Mouse (Mus musculus) urinary bladder, postnatal 10 days (tissue): Measurements from ENCODE around the gene Ostc.

Experiments
- DNase-seq: peaks from one replicate; pipeline ENCODE4 v3.0.0; 2022; ENCODE audit warnings: low spot score

Ostc gene

DNA sequence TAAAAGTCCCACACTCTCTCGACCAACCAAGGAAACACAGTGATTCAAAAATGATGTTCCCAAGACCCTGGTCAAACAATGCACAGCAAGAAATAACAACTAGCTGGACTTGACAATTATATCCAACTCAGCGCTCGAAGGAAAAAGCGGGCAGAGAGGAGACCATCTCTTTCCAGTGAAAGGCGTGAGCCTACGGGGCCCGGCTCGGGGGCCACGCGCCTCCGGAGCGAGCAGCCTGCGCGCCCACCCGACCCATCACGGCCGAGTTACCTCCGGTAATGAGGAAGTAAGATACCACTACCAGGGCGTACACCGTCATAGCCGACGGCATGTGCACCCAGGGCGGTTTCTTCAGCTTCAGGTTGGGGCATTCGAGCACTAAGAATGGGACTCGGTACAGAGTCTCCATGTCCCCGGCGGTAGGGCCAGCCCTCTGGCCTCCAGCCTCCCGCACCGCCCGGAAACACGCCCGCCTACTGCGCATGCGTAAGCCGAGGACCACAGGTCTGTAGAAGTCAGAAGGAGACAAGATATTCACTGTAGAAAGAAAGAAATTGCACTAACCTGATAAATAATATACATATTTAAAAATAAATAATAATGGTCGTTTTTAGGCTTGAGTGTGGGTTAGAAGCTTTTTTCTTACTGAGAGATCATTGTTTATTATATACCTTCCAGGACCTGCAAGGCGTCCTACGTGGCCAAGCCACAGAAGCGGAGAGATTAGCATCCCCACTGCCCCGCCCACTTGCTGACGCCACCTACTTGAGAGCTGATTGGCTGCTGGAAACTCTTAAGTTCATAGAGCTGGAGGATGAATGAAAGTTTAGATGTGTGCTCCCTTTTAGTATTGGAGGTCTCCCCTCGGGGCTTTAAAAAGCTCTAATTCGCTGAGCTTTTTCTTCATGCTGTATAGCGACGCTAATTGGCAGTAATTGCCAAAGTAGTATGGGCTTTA, at the start of gene Ostc:
Ostc (minus strand) TSS at position 478 of the 958 bp plus-strand sequence.
- DNase-seq, result peak; percentile 92

DNA sequence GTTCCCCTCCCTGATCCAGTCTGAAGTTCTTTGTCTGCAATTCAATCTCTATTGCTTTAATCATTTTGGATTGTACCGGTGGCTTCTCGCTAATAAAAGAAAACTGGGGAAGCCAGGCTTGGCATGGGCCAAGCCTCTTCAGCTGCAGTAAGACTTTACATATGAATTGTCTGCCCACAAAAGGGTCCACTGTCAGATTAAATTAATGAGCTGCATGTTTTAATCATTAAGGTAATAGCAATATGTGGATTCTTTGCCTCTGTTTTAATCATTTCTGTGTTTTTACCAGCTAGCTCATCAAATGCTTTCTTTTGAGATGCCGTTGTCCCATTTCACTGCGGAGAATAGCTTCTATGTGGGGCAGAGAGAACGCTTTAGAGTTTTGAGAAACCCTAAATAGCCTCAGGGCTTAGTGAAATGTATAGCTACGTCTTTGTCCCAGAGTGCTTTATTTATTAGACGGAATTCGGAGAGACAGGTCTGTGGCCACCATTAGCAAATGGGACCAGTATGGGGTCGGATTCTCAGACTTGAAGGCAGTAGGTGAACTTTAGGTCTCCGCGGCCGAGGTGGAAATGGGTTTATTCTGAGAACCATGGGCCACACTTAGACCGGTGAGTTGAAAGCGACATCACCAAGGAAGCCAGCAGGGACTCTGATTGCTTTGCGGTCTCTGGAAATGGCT, 49.1 kb upstream of the Ostc start:
- DNase-seq, result no peak

DNA sequence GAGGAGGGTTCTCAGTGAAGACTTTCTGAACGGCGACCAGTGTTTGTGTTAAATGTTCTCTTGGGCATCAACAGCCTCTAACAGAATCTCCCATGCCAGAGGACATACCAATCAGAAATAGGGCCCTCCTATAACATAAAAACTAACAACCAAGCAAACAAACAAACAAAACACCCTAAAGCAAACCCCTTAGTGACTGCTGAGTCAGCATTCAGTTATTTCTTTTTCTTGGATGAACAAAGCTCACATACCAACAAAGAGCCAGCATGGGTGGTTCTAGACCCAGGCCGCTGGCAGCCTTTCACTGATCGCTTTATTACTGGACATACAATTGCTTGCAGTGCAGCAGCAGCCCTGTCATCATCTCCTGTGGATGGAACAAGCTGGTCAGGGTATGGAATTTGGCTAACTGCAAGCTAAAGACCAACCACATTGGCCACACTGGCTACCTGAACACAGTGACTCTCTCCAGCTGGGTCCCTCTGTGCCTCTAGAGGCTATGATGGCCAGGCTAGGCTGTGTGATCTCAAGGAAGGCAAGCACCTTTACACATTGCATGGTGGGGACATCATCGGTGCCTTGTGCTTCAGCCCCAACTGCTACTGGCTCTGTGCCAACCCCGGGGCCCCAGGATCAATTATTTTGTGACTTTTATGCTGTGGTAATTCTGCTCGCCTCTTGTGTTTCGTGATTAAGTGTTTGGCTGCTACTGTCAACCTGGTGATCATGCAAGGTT, 48.0 kb upstream of the Ostc start:
- no peak for DNase-seq

DNA sequence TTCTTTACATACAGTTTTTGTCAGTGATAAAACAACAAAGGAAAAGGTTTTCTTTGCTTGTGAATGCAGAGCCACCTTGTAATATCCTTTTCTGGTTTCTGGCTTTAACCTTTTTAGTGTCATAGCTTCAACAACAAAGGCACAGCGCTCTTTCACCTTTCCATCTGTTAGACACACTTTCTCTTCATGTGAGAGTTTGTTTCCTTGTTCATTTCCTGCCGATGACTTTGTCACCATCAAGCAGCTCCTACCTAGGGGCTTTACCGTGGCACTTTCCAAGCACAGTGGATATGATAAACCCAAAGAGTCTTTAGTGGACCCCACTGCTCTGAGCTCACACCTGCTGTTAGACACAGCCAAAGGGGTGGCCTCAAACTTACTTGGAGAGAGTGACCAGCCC, 40.0 kb upstream of the Ostc start:
- no peak for DNase-seq

DNA sequence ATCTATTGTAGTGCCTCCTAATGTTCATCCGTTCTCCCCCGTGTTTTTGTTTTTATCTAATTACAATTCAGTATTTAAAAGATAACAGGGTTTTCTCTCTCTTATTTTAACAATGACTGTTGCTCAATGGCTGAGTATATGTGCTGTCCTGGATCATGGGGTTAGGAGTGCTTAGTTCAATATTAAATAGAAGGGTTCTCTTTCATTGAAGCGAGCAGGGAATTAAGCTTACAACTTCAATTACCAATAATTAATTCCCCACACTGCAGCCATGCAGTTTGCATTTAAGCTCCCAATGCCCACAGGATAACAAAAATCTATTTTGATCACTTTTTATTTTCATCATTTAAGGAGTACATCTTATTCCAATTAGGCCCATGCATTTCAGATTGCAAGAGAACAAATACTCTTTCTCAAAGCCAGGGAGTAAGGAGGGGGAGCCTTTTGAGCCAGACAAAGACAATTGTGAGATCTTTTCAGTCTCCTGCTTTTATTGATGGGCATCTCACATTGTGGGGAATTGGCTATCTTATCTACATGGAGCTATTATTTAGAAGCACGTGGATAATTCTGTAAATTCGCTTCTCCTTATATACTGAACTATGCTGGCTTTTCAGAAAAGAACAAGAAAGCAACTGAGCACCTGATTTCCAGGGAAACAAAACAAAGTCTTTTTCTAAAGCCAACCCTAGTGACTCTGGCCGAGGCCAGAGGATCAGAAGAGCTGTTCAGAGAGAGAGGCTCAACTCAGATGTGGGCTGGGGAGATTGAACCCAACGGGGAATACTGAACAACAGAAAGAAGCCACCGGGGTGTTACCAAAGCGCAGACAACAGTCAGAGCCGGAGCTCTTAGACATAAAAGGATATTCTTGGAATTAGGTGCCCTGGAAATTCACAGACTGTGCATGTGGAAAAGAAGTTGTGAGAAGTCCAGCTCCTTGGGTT, 37.7 kb upstream of the Ostc start:
- DNase-seq, result no peak

DNA sequence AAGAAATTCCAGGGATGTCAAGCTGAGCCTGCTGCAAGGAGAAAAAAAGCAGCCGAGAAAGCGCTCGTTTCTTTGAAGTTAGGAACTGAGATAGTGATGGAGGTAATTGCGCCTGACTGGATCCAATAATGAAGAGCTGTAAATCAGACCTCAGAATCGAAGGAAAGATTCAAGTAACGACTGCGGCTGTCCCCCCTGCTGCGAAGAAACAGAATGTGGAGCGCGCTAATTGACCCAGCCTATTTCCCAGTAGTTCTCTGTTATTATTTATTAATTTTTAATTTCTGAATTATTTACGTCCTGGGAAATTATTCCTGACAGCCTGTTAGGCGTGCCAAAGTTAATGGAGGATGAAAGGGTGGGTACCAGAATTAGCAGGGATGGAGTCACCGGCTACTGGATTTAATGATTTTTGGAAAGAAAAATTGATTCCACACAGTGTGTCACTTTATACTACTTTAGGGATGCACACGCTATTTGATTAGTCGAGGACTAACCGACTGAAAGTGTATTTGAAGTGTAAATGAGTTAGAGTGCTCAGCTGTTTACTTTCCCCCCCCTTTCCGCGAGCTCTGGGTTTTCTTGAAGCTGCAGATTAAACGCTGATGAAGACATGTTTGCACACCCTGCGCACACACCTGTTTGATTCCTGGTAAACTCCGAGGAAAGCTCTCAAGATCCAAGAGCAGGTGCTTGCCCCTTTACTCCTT, 28.6 kb upstream of the Ostc start:
- DNase-seq, result no peak

DNA sequence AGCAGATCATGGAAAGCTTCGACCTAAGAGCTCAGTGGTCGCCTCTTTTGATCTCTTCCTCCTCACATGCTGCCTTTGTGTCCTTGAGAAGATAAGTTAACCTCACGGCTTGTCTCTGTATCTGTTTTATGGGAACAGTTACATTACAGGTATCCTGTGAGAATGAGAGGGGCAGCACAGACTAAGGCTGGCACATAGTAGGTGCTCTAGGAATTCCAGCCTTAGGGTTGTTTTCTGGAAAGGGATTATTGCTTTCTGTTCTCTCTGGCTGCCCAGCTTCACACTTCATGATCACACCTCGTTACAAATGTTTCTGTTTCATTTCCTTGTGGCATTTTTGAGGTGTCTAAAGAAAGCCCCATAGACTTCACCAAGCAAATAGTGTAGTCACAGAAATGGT, 27.5 kb upstream of the Ostc start:
- DNase-seq, result no peak

DNA sequence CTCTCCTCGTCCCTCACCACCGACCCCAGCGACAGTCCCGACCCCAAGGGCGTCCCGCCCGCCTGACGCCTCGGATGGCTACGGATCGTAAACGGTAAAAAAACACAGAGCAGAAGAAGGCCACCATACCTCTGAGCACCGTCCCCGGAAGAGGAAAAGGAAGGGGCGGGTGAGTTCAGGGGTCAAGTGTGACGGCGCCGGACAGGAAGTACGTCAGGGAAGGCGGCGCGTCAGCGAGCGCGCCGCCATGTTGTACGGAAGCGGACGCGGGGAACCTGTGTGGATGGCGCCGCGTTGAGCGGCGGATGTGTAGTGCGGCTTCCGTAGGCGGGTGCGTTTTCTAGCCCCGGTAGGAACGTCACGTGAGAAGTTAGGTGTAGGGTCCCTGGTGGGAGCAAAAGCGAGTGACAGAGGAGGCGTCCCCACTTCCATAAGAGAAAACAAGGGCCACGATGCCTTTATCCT, 21.0 kb upstream of the Ostc start, which contains the start of gene Rpl34:
Rpl34 (minus strand) TSS at position 210 of the 465 bp plus-strand sequence.
- DNase-seq, result peak; percentile 71

DNA sequence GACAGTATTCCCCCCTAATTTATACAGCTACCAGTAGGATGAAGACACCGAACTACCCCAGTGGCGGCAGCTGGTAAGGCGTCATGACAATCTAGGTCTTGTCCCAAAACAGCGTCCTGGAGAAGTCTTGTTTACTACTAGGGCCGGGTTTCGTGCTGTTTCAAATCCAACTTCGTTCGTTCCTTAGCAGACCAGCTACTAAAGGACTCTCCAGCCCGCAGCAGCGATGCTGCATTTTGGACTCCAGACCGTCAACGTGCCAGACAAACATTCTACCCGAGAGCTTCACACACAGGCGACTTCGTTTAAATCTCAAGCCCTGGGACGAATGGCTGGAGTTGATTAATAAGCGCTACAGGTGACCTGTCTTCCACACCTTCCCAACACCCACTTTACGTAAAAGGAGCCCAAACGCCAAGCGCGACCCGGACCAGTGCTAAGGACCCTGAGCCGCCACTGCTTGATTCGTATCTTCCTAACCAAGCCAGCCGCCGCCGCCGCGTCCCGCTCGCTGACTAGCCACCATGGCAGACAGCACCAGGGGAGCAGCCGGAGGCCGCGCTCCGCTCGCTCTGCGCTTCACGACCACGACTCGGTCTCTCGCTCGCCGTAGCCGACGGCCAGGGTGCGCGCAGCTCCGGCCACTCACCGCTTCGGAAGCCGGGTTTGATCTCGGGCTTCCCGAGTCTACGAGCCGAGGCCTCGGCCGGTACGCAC, 20.4 kb upstream of the Ostc start:
- DNase-seq, result no peak

DNA sequence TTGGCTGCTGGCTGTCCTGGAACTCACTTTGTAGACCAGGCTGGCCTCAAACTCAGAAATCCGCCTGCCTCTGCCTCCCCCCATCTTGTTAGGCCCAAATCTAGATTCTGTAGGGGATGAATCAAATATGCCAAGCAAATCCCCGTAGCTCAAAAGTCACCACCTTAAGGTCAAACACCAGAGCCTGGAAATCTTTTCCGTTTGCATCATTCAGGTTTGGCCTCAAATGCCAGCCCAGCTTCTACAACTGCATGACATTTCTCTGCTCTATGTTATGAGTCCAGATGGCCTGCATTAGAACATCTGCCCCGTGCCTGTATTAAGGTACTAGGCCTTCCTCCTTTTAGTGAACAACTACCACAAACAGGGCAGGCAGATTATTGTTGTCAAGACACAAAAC, 18.4 kb upstream of the Ostc start:
- no peak for DNase-seq

DNA sequence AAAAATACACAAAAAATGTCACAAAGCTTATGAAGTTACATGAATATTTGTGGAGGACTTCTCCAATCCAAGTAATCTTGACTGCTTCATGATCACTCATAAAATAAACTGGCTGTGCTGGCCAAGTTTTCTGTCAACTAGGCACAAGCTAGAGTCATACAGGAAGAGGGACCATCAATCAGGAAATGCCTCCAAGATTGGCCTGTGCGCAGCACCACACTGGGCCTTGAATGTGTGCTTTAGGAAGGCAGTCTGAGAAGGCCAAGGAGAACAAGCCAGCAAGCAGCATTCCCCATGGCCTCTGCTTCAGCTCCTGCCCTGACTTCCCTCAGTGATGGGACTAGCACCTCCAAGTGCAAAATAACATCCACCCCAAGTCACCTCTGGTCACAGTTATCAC, 17.8 kb upstream of the Ostc start:
- DNase-seq, result no peak

DNA sequence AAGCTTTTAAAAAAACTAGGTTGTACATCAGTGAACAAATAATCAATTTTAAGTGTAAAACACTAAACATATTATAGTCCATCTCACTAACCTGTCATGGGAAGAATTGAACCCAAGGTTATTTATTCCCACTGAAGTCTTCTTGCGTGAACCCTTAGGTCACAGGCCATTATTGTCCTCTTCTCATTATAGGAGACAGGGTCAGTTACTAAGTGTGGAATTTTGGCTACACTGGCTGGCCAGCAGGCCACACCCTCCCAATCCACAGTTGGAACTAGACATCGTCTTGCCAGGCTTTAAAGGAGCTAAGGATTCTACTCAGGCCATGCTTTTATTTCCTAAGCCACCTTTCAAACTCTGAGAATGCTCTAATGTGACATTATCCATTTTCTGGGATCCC, 16.5 kb upstream of the Ostc start:
- no peak for DNase-seq

DNA sequence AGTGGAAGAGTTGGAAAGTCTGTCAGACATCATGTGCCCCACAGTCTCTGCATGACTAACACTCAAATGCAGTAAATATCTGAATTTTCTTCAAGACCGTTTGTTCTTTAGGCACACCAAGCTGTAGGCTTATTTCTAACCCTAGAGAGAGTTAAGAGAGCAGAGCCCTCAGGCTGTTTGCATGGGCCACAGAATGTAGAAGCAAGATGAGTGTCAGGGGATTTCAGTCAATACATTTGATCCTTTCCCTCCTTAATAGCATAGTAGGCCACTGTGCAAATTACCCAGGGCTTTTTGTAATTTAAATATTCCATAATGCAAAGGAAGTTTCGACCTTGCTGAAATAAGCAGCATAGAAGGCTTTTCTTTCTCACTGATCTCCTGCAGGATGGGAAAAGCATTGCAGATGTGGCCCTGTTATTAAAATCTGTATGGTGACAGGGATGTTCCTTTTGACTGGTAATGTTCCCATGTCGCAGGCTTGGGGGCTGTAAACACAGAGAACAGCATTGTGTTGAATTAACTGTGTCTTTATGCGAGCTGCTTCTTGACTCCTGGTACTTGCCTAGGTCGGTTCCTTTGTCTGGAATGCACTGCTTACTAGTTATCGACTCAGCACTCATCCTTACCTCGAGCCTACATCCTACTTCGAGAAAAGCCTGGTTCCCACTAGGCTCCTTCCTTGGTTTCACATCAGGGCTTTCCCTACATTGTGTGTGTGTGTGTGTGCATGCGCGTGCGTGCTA, 13.7 kb upstream of the Ostc start:
- no peak for DNase-seq

DNA sequence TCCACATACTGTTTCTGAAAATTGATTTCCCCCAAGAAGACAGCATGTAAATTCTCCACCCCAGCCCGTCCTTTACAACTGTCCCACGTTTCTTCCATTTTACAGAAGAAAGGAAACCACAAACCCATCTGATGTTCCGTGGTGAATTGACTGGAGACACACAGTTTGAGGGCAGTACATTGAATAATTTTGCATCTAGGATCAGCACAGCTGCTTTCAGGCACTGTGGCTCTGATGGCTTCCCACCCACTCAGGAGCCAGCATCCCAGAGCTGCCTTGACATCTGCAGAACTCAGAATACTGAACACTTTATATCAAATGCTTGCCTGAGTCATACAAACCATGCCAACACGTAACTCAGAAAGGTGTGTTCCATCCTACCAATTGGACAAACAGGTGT, 11.0 kb upstream of the Ostc start:
- no peak for DNase-seq

DNA sequence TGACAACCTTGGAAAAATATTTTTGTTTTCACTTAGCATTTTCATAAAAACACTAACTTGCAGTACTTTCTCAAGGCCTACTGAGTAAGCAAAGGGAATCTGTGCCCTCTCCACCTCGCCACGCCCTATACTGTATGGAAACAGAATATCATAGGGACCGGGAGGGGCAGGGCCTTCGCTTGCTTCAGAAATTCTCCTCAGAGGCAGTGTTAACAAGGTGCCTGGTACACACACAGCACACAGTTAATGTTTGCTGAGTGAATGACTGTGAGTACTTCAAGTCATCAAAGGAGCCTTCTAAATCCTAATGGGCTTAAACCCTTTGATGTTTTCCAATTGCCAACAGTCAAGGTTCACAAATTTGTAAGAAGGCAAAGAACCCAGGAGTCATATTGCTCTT, 9.6 kb upstream of the Ostc start:
- DNase-seq, result no peak

DNA sequence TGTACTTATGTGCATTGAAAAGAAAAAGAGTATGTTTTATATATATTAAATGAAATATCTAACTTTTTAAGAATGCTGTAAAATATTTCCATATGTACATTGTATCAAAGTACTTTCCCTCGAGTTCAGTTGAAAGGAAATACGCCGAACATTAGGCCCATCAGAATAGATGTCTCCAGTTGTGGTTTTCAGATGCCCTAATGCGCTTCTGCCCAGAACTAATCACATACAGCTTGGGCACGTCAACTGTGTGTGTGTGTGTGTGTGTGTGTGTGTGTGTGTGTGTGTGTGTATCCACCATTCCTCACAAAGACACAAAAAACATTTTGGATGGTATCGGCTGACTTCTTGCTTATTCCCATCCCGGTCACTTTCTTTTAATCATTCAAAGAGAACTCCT, 7.3 kb upstream of the Ostc start:
- no peak for DNase-seq

DNA sequence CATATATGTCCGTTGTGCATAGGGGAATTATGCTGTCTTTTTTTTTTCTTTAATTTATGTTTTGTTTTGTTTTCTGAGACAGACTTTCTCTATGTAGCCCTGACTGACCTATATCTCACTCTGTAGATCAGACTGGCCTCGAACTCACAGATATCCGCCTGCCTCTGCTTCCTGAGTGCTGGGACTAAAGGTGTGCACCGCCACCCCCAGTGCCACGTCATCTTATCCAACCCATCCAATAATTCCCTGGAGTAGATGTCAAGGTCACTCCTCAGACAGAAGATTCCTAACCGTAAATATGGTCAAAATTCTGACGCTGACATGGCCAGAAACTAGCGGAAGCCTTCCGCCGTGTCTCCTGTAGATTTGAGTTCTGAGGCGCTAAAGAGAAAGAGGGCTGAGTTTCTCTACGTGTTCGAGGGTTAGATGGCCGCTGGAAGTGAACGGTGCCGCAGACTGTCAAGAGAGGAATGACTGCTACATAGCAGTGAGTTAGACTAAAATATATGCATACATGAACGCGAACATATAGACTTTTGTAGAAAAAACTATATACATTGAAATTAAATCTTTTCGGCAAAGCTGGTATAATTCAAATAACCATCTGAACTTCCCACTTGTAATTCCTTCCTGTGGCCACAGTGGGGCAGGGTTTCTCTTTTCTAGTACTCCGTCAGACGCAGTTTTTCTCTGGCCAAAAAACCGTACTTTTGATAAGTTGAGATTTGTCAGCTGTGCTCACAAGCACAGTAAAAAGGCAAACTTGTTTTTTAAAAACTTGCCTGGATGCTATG, 5.7 kb upstream of the Ostc start:
- DNase-seq, result no peak

DNA sequence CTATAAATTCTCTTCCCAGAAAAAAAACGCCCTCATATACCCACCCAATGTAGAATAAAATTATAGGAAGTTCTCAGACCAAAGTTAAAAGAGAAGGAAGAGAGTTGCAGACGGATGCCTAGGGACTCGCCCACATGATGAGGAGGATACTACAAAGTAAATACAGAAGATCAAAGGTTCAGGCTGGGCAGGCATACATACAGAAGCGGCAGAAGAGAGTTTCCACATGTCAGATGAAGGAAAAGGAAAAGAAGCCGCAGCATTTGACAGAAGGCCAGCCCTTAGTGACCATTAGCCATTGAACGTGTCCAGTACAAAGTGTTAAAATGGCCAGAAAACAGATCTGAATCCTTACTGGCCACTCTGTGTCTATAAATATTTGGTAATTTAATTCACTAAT, 3.6 kb upstream of the Ostc start:
- DNase-seq, result no peak

DNA sequence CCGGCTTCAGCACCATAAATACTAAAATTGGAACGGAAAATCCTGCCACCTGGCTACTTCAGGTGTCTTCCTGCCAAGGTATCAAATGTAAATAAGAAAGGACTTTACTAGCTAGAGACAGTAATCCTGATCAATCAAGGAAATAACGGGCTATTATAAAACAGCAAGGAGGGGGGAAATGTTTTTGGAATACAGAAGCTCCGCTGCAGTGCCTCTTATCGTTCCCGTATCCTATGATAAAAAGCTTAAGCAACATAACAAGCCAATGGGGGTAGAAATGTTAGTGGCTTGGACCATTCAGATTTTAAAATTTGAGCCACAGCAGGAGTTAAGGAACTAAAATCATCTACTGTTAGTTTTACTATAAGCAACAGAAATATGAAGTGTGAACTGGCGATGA, 859 bp upstream of the Ostc start:
- DNase-seq, result no peak
